Mouse (Mus musculus) myocyte (in vitro differentiated cells): ENCODE data around the gene Tmem205.

ENCODE experiments used
- E2F4 ChIP-seq: IDR thresholded peaks from one replicate; pipeline ENCODE4 v1.6.1; 2011; ENCODE audit warnings: mild to moderate bottlenecking, control low read depth, moderate library complexity; ENCODE audit not compliant: insufficient read depth
- POLR2A ChIP-seq: IDR thresholded peaks from one replicate; pipeline ENCODE4 v1.6.1; 2011; ENCODE audit warnings: low read depth, mild to moderate bottlenecking, control low read depth, moderate library complexity; ENCODE audit not compliant: insufficient read length
- SRF ChIP-seq: IDR thresholded peaks from one replicate; pipeline ENCODE4 v1.6.1; 2011; ENCODE audit warnings: low read depth; ENCODE audit not compliant: control insufficient read depth, insufficient read length

- TF ChIP-seq POLR2A (no peak), E2F4 (no peak), SRF (no peak)
Measured at GRCm38 (mm10) chr9:21932445-21933137, 5.2 kb upstream of the Tmem205 start.
